Mouse (Mus musculus) liver, adult (tissue): Measurements from ENCODE around the gene Tssk3.
A peak's percentile ranks its signal among the peaks of the same experiment; 100 is the strongest.

Experiments
- GATA4 ChIP-seq: IDR thresholded peaks from 2 replicates; pipeline ENCODE4 v1.6.1; 2014; ENCODE audit warnings: mild to moderate bottlenecking, low read length; ENCODE audit not compliant: insufficient replicate concordance

The Tssk3 gene

GRCm38 (mm10) chr4:129507434-129508236 is 16.8 kb upstream of the Tssk3 start:
- no peak for TF ChIP-seq GATA4

- TF ChIP-seq GATA4 = no peak
These were observed 14.7 kb upstream of the Tssk3 start for GRCm38 (mm10) chr4:129505511-129505910.

- TF ChIP-seq GATA4 = no peak
These were observed 12.2 kb upstream of the Tssk3 start for GRCm38 (mm10) chr4:129502901-129503444.

- TF ChIP-seq GATA4 = no peak
These were observed 11.6 kb upstream of the Tssk3 start for GRCm38 (mm10) chr4:129502327-129502888.

- TF ChIP-seq GATA4 = no peak
These were observed 10.1 kb upstream of the Tssk3 start for GRCm38 (mm10) chr4:129500607-129501566.

GRCm38 (mm10) chr4:129500017-129500416 is 9.2 kb upstream of the Tssk3 start:
- no peak for TF ChIP-seq GATA4

- TF ChIP-seq GATA4 = peak; percentile 89; the same call in 1 of the 2 replicates
These were observed 8.1 kb upstream of the Tssk3 start for GRCm38 (mm10) chr4:129498941-129499340.

GRCm38 (mm10) chr4:129496631-129497030 is 5.8 kb upstream of the Tssk3 start:
- peak; percentile 56; the same call in 1 of the 2 replicates for TF ChIP-seq GATA4

- TF ChIP-seq GATA4 = no peak
These were observed 5.1 kb upstream of the Tssk3 start for GRCm38 (mm10) chr4:129495672-129496562.

- no peak for TF ChIP-seq GATA4
These were observed 3.9 kb upstream of the Tssk3 start for GRCm38 (mm10) chr4:129494681-129495080.

- TF ChIP-seq GATA4 = no peak
These were observed 9.7 kb downstream of the Tssk3 start for GRCm38 (mm10) chr4:129481090-129481489.

- TF ChIP-seq GATA4 = no peak
These were observed 11.0 kb downstream of the Tssk3 start for GRCm38 (mm10) chr4:129479863-129480262.

- TF ChIP-seq GATA4 = no peak
These were observed 14.8 kb downstream of the Tssk3 start for GRCm38 (mm10) chr4:129476047-129476446.

- TF ChIP-seq GATA4 = no peak
These were observed 26.5 kb downstream of the Tssk3 start for GRCm38 (mm10) chr4:129464286-129464815.
